Mouse (Mus musculus) cerebellum, adult 9-10 months (tissue): ENCODE data around the gene Shox2.

Experiments used
- DNase-seq: peaks from one replicate; pipeline ENCODE4 v3.0.0; 2022

Gene Shox2

GRCm38 (mm10) chr3:66981706-66982105, at the start of gene Shox2:
TSS of gene Shox2 (minus strand) at chr3:66981771.
- peak; percentile 8 for DNase-seq

GRCm38 (mm10) chr3:66996820-66997219, 15.2 kb upstream of the Shox2 start:
- no peak for DNase-seq

GRCm38 (mm10) chr3:66986287-66986560, 4.7 kb upstream of the Shox2 start:
- DNase-seq = no peak

- DNase-seq = peak; percentile 74
Observed at GRCm38 (mm10) chr3:66985539-66986286, 4.1 kb upstream of the Shox2 start.

- no peak for DNase-seq
Observed at GRCm38 (mm10) chr3:66983481-66983880, 1.9 kb upstream of the Shox2 start.

GRCm38 (mm10) chr3:66982181-66982911, 775 bp upstream of the Shox2 start:
- DNase-seq = peak; percentile 27

- peak; percentile 11 for DNase-seq
Observed at GRCm38 (mm10) chr3:66981101-66981661, 390 bp downstream of the Shox2 start, which contains the start of gene Rsrc1. TSS of gene Rsrc1 (plus strand) at chr3:66981390.

GRCm38 (mm10) chr3:66980111-66980975, 1.2 kb downstream of the Shox2 start:
- peak; percentile 9 for DNase-seq

- peak; percentile 13 for DNase-seq
Observed at GRCm38 (mm10) chr3:66979491-66979890, 2.1 kb downstream of the Shox2 start.

GRCm38 (mm10) chr3:66978457-66979381, 2.9 kb downstream of the Shox2 start:
- DNase-seq = peak; percentile 18

GRCm38 (mm10) chr3:66977811-66978456, 3.6 kb downstream of the Shox2 start:
- no peak for DNase-seq

- DNase-seq = no peak
Observed at GRCm38 (mm10) chr3:66976889-66977615, 4.5 kb downstream of the Shox2 start.

GRCm38 (mm10) chr3:66974501-66974900, 7.1 kb downstream of the Shox2 start:
- no peak for DNase-seq

GRCm38 (mm10) chr3:66973391-66973943, 8.1 kb downstream of the Shox2 start:
- peak; percentile 11 for DNase-seq

GRCm38 (mm10) chr3:66972191-66972950, 9.2 kb downstream of the Shox2 start:
- peak; percentile 9 for DNase-seq

- no peak for DNase-seq
Observed at GRCm38 (mm10) chr3:66970661-66971331, 10.8 kb downstream of the Shox2 start.

- no peak for DNase-seq
Observed at GRCm38 (mm10) chr3:66970261-66970660, 11.3 kb downstream of the Shox2 start.

- DNase-seq = no peak
Observed at GRCm38 (mm10) chr3:66967508-66967907, 14.1 kb downstream of the Shox2 start.

GRCm38 (mm10) chr3:66964884-66965283, 16.7 kb downstream of the Shox2 start:
- DNase-seq = no peak
